Mouse (Mus musculus): Measurements from ENCODE around the gene Gm42906. TPM values are rescaled to one million over a fixed set of nuclear protein-coding genes. Genes with fewer than 3 reads are reported as not detected.

Gm42906 gene
- polyA plus RNA-seq, 1 experiment from 2014 or later = not detected

GRCm38 (mm10) chr5:151117846-151118245, 310.1 kb downstream of the Gm42906 start:
- WGBS = 93% methylated on average over 2 of the region's 2 CpGs
- H3K4me3 ChIP-seq (ENCODE audit: low read depth, low read length) = no peak overlapping the region
- H3K36me3 ChIP-seq (ENCODE audit: control insufficient read depth, insufficient read depth, low read length) = no peaks in the 10 kb centered on the region
- no peak for ATAC-seq (ENCODE audit: low FRiP score)
- no peaks in the 10 kb centered on the region for H3K4me1 ChIP-seq (ENCODE audit: control insufficient read depth, insufficient read depth, low read length)
- H3K9ac ChIP-seq (ENCODE audit: low read length) = no peak overlapping the region
- H3K27me3 ChIP-seq (ENCODE audit: control insufficient read depth, insufficient read depth, low read length) = no peaks in the 10 kb centered on the region
- H3K4me2 ChIP-seq = no peak overlapping the region
- no peaks in the 10 kb centered on the region for H3K9me3 ChIP-seq (ENCODE audit: control insufficient read depth, low read length)
- no peak overlapping the region for H3K27ac ChIP-seq (ENCODE audit: low read depth, low read length)
- DNase-seq (ENCODE audit: low spot score, missing footprints) = no peak

GRCm38 (mm10) chr5:151116192-151116887, 311.6 kb downstream of the Gm42906 start:
- DNase-seq (ENCODE audit: low spot score, missing footprints) (no peak), ATAC-seq (ENCODE audit: low FRiP score) (no peak)
- Histone ChIP-seq H3K4me1 (ENCODE audit: control insufficient read depth, insufficient read depth, low read length) (no peaks in the 10 kb centered on the region), H3K9me3 (ENCODE audit: control insufficient read depth, low read length) (no peaks in the 10 kb centered on the region), H3K27me3 (ENCODE audit: control insufficient read depth, insufficient read depth, low read length) (no peaks in the 10 kb centered on the region), H3K27ac (ENCODE audit: low read depth, low read length) (no peak overlapping the region), H3K4me2 (no peak overlapping the region), H3K9ac (ENCODE audit: low read length) (no peak overlapping the region), H3K36me3 (ENCODE audit: control insufficient read depth, insufficient read depth, low read length) (no peaks in the 10 kb centered on the region), H3K4me3 (ENCODE audit: low read depth, low read length) (no peak overlapping the region)
- WGBS = 93% methylated on average over 5 of the region's 5 CpGs

GRCm38 (mm10) chr5:151112743-151113142, 315.2 kb downstream of the Gm42906 start:
- DNase-seq (ENCODE audit: low spot score, missing footprints) (no peak), ATAC-seq (ENCODE audit: low FRiP score) (no peak)
- H3K36me3 ChIP-seq (ENCODE audit: control insufficient read depth, insufficient read depth, low read length) = no peaks in the 10 kb centered on the region
- WGBS = 90% methylated on average over 9 of the region's 9 CpGs
- H3K4me1 ChIP-seq (ENCODE audit: control insufficient read depth, insufficient read depth, low read length) = no peaks in the 10 kb centered on the region
- no peaks in the 10 kb centered on the region for H3K27me3 ChIP-seq (ENCODE audit: control insufficient read depth, insufficient read depth, low read length)
- no peak overlapping the region for H3K4me3 ChIP-seq (ENCODE audit: low read depth, low read length)
- H3K9me3 ChIP-seq (ENCODE audit: control insufficient read depth, low read length) = no peaks in the 10 kb centered on the region
- no peak overlapping the region for H3K4me2 ChIP-seq
- no peak overlapping the region for H3K27ac ChIP-seq (ENCODE audit: low read depth, low read length)
- H3K9ac ChIP-seq (ENCODE audit: low read length) = no peak overlapping the region

GRCm38 (mm10) chr5:151111080-151111871, 316.7 kb downstream of the Gm42906 start:
- Histone ChIP-seq H3K27ac (ENCODE audit: low read depth, low read length) (no peak overlapping the region), H3K9ac (ENCODE audit: low read length) (no peak overlapping the region), H3K4me3 (ENCODE audit: low read depth, low read length) (no peak overlapping the region), H3K4me2 (no peak overlapping the region), H3K27me3 (ENCODE audit: control insufficient read depth, insufficient read depth, low read length) (no peaks in the 10 kb centered on the region), H3K36me3 (ENCODE audit: control insufficient read depth, insufficient read depth, low read length) (no peaks in the 10 kb centered on the region), H3K4me1 (ENCODE audit: control insufficient read depth, insufficient read depth, low read length) (no peaks in the 10 kb centered on the region), H3K9me3 (ENCODE audit: control insufficient read depth, low read length) (no peaks in the 10 kb centered on the region)
- 87% methylated on average over 7 of the region's 7 CpGs for WGBS
- no peak for ATAC-seq (ENCODE audit: low FRiP score)
- no peak for DNase-seq (ENCODE audit: low spot score, missing footprints)

GRCm38 (mm10) chr5:151110461-151110908, 317.5 kb downstream of the Gm42906 start:
- WGBS = 64% methylated on average over 6 of the region's 6 CpGs
- H3K4me2 ChIP-seq = no peak overlapping the region
- H3K27me3 ChIP-seq (ENCODE audit: control insufficient read depth, insufficient read depth, low read length) = no peaks in the 10 kb centered on the region
- no peak for ATAC-seq (ENCODE audit: low FRiP score)
- no peak for DNase-seq (ENCODE audit: low spot score, missing footprints)
- H3K9me3 ChIP-seq (ENCODE audit: control insufficient read depth, low read length) = no peaks in the 10 kb centered on the region
- no peak overlapping the region for H3K27ac ChIP-seq (ENCODE audit: low read depth, low read length)
- no peaks in the 10 kb centered on the region for H3K36me3 ChIP-seq (ENCODE audit: control insufficient read depth, insufficient read depth, low read length)
- no peaks in the 10 kb centered on the region for H3K4me1 ChIP-seq (ENCODE audit: control insufficient read depth, insufficient read depth, low read length)
- no peak overlapping the region for H3K9ac ChIP-seq (ENCODE audit: low read length)
- no peak overlapping the region for H3K4me3 ChIP-seq (ENCODE audit: low read depth, low read length)

- ATAC-seq (ENCODE audit: low FRiP score) = no peak
- no peak for DNase-seq (ENCODE audit: low spot score, missing footprints)
These were observed 318.1 kb downstream of the Gm42906 start for GRCm38 (mm10) chr5:151109822-151110221.

GRCm38 (mm10) chr5:151108955-151109354, 319.0 kb downstream of the Gm42906 start:
- Histone ChIP-seq H3K27me3 (ENCODE audit: control insufficient read depth, insufficient read depth, low read length) (no peaks in the 10 kb centered on the region), H3K27ac (ENCODE audit: low read depth, low read length) (no peak overlapping the region), H3K9ac (ENCODE audit: low read length) (no peak overlapping the region), H3K36me3 (ENCODE audit: control insufficient read depth, insufficient read depth, low read length) (no peaks in the 10 kb centered on the region), H3K4me3 (ENCODE audit: low read depth, low read length) (no peak overlapping the region), H3K4me2 (no peak overlapping the region), H3K4me1 (ENCODE audit: control insufficient read depth, insufficient read depth, low read length) (no peaks in the 10 kb centered on the region), H3K9me3 (ENCODE audit: control insufficient read depth, low read length) (no peaks in the 10 kb centered on the region)
- ATAC-seq (ENCODE audit: low FRiP score) (no peak), DNase-seq (ENCODE audit: low spot score, missing footprints) (no peak)
- WGBS = 83% methylated on average over 7 of the region's 7 CpGs

More at GRCm38 (mm10) chr5:151109822-151110221, 318.1 kb downstream of the Gm42906 start:
- no peak overlapping the region for H3K4me2 ChIP-seq
- no peak overlapping the region for H3K9ac ChIP-seq (ENCODE audit: low read length)
- H3K27me3 ChIP-seq (ENCODE audit: control insufficient read depth, insufficient read depth, low read length) = no peaks in the 10 kb centered on the region
- WGBS = 79% methylated on average over 2 of the region's 2 CpGs
- H3K9me3 ChIP-seq (ENCODE audit: control insufficient read depth, low read length) = no peaks in the 10 kb centered on the region
- H3K27ac ChIP-seq (ENCODE audit: low read depth, low read length) = no peak overlapping the region
- H3K36me3 ChIP-seq (ENCODE audit: control insufficient read depth, insufficient read depth, low read length) = no peaks in the 10 kb centered on the region
- no peak overlapping the region for H3K4me3 ChIP-seq (ENCODE audit: low read depth, low read length)
- no peaks in the 10 kb centered on the region for H3K4me1 ChIP-seq (ENCODE audit: control insufficient read depth, insufficient read depth, low read length)

- Histone ChIP-seq H3K27ac (ENCODE audit: low read depth, low read length) (no peak overlapping the region), H3K4me1 (ENCODE audit: control insufficient read depth, insufficient read depth, low read length) (no peaks in the 10 kb centered on the region), H3K4me2 (no peak overlapping the region), H3K36me3 (ENCODE audit: control insufficient read depth, insufficient read depth, low read length) (no peaks in the 10 kb centered on the region), H3K9me3 (ENCODE audit: control insufficient read depth, low read length) (no peaks in the 10 kb centered on the region), H3K9ac (ENCODE audit: low read length) (no peak overlapping the region), H3K4me3 (ENCODE audit: low read depth, low read length) (no peak overlapping the region), H3K27me3 (ENCODE audit: control insufficient read depth, insufficient read depth, low read length) (no peaks in the 10 kb centered on the region)
- ATAC-seq (ENCODE audit: low FRiP score) (no peak), DNase-seq (ENCODE audit: low spot score, missing footprints) (no peak)
- 71% methylated on average over 19 of the region's 19 CpGs for WGBS
These were observed 319.6 kb downstream of the Gm42906 start for GRCm38 (mm10) chr5:151108291-151108897.

GRCm38 (mm10) chr5:151106841-151107240, 321.1 kb downstream of the Gm42906 start:
- no peak overlapping the region for H3K9ac ChIP-seq (ENCODE audit: low read length)
- no peak for DNase-seq (ENCODE audit: low spot score, missing footprints)
- H3K27me3 ChIP-seq (ENCODE audit: control insufficient read depth, insufficient read depth, low read length) = no peaks in the 10 kb centered on the region
- 88% methylated on average over 3 of the region's 3 CpGs for WGBS
- no peak overlapping the region for H3K4me3 ChIP-seq (ENCODE audit: low read depth, low read length)
- no peaks in the 10 kb centered on the region for H3K9me3 ChIP-seq (ENCODE audit: control insufficient read depth, low read length)
- H3K36me3 ChIP-seq (ENCODE audit: control insufficient read depth, insufficient read depth, low read length) = no peaks in the 10 kb centered on the region
- H3K27ac ChIP-seq (ENCODE audit: low read depth, low read length) = no peak overlapping the region
- no peaks in the 10 kb centered on the region for H3K4me1 ChIP-seq (ENCODE audit: control insufficient read depth, insufficient read depth, low read length)
- no peak for ATAC-seq (ENCODE audit: low FRiP score)
- H3K4me2 ChIP-seq = no peak overlapping the region
